Mouse (Mus musculus) G1E (cell line): ENCODE measurements around the gene Cers6. TPM values are rescaled to one million over a fixed set of nuclear protein-coding genes. Genes with fewer than 3 reads are reported as not detected.

Source experiments
- ATAC-seq: 2 replicates; pipeline ENCODE4 v1.8.0; 2016; ENCODE audit warnings: mild to moderate bottlenecking; ENCODE audit not compliant: insufficient number of reproducible peaks, poor library complexity, low FRiP score, severe bottlenecking; ENCODE audit errors: extremely low read depth
- DNase-seq: peaks from one replicate; pipeline ENCODE4 v3.0.0; 2012; ENCODE audit warnings: low spot score
- H3K27me3 ChIP-seq: 2 replicates; pipeline ENCODE4 v1.6.1; 2012; ENCODE audit warnings: mild to moderate bottlenecking, low read length, inconsistent platforms; ENCODE audit not compliant: insufficient read depth
- H3K36me3 ChIP-seq: replicated peaks from 2 replicates; pipeline ENCODE3; 2012; ENCODE audit warnings: mild to moderate bottlenecking, inconsistent platforms
- H3K4me1 ChIP-seq: 2 replicates; pipeline ENCODE4 v1.6.1; 2012; ENCODE audit warnings: low read depth, low read length, inconsistent platforms, mixed read lengths; ENCODE audit not compliant: insufficient read depth
- H3K4me3 ChIP-seq: 2 replicates; pipeline ENCODE4 v1.5.1; 2012; ENCODE audit warnings: low read depth, mild to moderate bottlenecking, inconsistent platforms, low read length, moderate library complexity, mixed read lengths
- H3K9me3 ChIP-seq: replicated peaks from 2 replicates; pipeline ENCODE4 v1.6.1; 2012; ENCODE audit warnings: inconsistent platforms
- CTCF ChIP-seq: IDR thresholded peaks from 2 replicates; pipeline ENCODE4 v1.5.1; 2012; ENCODE audit warnings: low read depth, low read length, inconsistent platforms, mixed read lengths
- GATA1 ChIP-seq: IDR thresholded peaks from 2 replicates; pipeline ENCODE4 v1.6.1; 2012; ENCODE audit warnings: borderline replicate concordance, low read length, inconsistent platforms, mixed read lengths
- GATA2 ChIP-seq: IDR thresholded peaks from 2 replicates; pipeline ENCODE4 v1.6.1; 2012; ENCODE audit warnings: low read depth, low read length, inconsistent platforms, borderline replicate concordance
- POLR2AphosphoS5 ChIP-seq: IDR thresholded peaks from 2 replicates; pipeline ENCODE4 v1.6.1; 2012; ENCODE audit warnings: low read depth, low read length, inconsistent platforms; ENCODE audit not compliant: insufficient replicate concordance
- TAL1 ChIP-seq: conservative IDR thresholded peaks from 2 replicates; pipeline ENCODE4 v1.6.1; 2012; ENCODE audit warnings: low read depth, low read length, inconsistent platforms, mixed read lengths
- polyA plus RNA-seq: library from polyadenylated mRNA; stranded (reverse); fragments of >175 nt; gene quantifications from 2 replicates; pipeline ENCODE4 v1.2.3, GENCODE M21; 2012
- total RNA-seq, 2 experiments: library from RNA; stranded (forward) in 1 of 2; stranded (reverse) in 1 of 2; fragments of 200-1000 nt in 1 of 2; fragments of >200 nt in 1 of 2; fragmentation: Nextera tagmentation in 1 of 2; gene quantifications; 2 replicates each; pipeline ENCODE4 v1.2.3; 2014 to 2017

Gene Cers6
- total and polyA plus RNA-seq, 3 experiments, result 14.8 to 92.4 (median 55.7) TPM

- DNase-seq, result no peak
- no peaks in the 10 kb centered on the region for H3K27me3 ChIP-seq
Measured at GRCm38 (mm10) chr2:69086505-69087260, 225.4 kb downstream of the Cers6 start.

GRCm38 (mm10) chr2:69095836-69096235 is 234.6 kb downstream of the Cers6 start:
- peaks cover 2% of the 10 kb centered on the region; the same call in 1 of the 2 replicates for H3K4me1 ChIP-seq
- H3K9me3 ChIP-seq, result no peaks in the 10 kb centered on the region
- H3K36me3 ChIP-seq, result peaks cover 51% of the 10 kb centered on the region
- no peak overlapping the region for H3K4me3 ChIP-seq
- DNase-seq, result no peak
- TF ChIP-seq TAL1 (no peak), CTCF (no peak), GATA2 (no peak), GATA1 (no peak), POLR2AphosphoS5 (no peak)
- ATAC-seq, result no peak
- no peaks in the 10 kb centered on the region for H3K27me3 ChIP-seq

More at GRCm38 (mm10) chr2:69086505-69087260, 225.4 kb downstream of the Cers6 start:
- no peaks in the 10 kb centered on the region for H3K9me3 ChIP-seq
- H3K4me3 ChIP-seq, result no peak overlapping the region
- TF ChIP-seq TAL1 (no peak), GATA2 (no peak), POLR2AphosphoS5 (0 out of 2 replicates have a peak, but pooled peaks have one; percentile 45), CTCF (no peak), GATA1 (no peak)
- no peaks in the 10 kb centered on the region for H3K4me1 ChIP-seq
- H3K36me3 ChIP-seq, result peaks cover 80% of the 10 kb centered on the region
- no peak for ATAC-seq

- ATAC-seq (no peak), DNase-seq (no peak)
Measured at GRCm38 (mm10) chr2:69096821-69097220, 235.6 kb downstream of the Cers6 start.

GRCm38 (mm10) chr2:69097526-69097925 is 236.3 kb downstream of the Cers6 start:
- no peaks in the 10 kb centered on the region for H3K9me3 ChIP-seq
- TF ChIP-seq CTCF, result no peak
- TF ChIP-seq GATA2, result no peak
- no peak for TF ChIP-seq GATA1
- no peak for TF ChIP-seq TAL1
- TF ChIP-seq POLR2AphosphoS5, result no peak
- H3K4me3 ChIP-seq, result no peak overlapping the region
- no peaks in the 10 kb centered on the region for H3K27me3 ChIP-seq
- DNase-seq (no peak), ATAC-seq (no peak)
- peaks cover 2% of the 10 kb centered on the region; the same call in 1 of the 2 replicates for H3K4me1 ChIP-seq
- peaks cover 50% of the 10 kb centered on the region for H3K36me3 ChIP-seq

More at GRCm38 (mm10) chr2:69096821-69097220, 235.6 kb downstream of the Cers6 start:
- Histone ChIP-seq H3K4me3 (no peak overlapping the region), H3K4me1 (peaks cover 2% of the 10 kb centered on the region; the same call in 1 of the 2 replicates), H3K36me3 (peaks cover 48% of the 10 kb centered on the region), H3K9me3 (no peaks in the 10 kb centered on the region), H3K27me3 (no peaks in the 10 kb centered on the region)
- TF ChIP-seq GATA2 (no peak), TAL1 (no peak), GATA1 (no peak), POLR2AphosphoS5 (no peak), CTCF (no peak)

GRCm38 (mm10) chr2:69098701-69099100 is 237.5 kb downstream of the Cers6 start:
- TF ChIP-seq TAL1 (no peak), GATA1 (no peak), CTCF (no peak), POLR2AphosphoS5 (no peak), GATA2 (no peak)
- H3K4me3 ChIP-seq, result no peak overlapping the region
- DNase-seq (no peak), ATAC-seq (no peak)
- H3K27me3 ChIP-seq, result no peaks in the 10 kb centered on the region
- peaks cover 47% of the 10 kb centered on the region for H3K36me3 ChIP-seq
- peaks cover 2% of the 10 kb centered on the region; the same call in 1 of the 2 replicates for H3K4me1 ChIP-seq
- no peaks in the 10 kb centered on the region for H3K9me3 ChIP-seq

- Histone ChIP-seq H3K4me3 (no peak overlapping the region), H3K36me3 (peaks cover 50% of the 10 kb centered on the region), H3K9me3 (no peaks in the 10 kb centered on the region), H3K4me1 (peaks cover 2% of the 10 kb centered on the region; the same call in 1 of the 2 replicates), H3K27me3 (no peaks in the 10 kb centered on the region)
- ATAC-seq (no peak), DNase-seq (no peak)
- no peak for TF ChIP-seq GATA1
- no peak for TF ChIP-seq POLR2AphosphoS5
- no peak for TF ChIP-seq TAL1
- TF ChIP-seq CTCF, result no peak
- TF ChIP-seq GATA2, result no peak
Measured at GRCm38 (mm10) chr2:69099147-69099546, 237.9 kb downstream of the Cers6 start.
